Mouse (Mus musculus): ENCODE data around the gene Cdc37.
"Not testable (repeated sequence)": the region's sequence is repeated elsewhere in the genome, so short reads cannot be mapped to it uniquely, and the experiment has no call there.

The Cdc37 gene

DNA sequence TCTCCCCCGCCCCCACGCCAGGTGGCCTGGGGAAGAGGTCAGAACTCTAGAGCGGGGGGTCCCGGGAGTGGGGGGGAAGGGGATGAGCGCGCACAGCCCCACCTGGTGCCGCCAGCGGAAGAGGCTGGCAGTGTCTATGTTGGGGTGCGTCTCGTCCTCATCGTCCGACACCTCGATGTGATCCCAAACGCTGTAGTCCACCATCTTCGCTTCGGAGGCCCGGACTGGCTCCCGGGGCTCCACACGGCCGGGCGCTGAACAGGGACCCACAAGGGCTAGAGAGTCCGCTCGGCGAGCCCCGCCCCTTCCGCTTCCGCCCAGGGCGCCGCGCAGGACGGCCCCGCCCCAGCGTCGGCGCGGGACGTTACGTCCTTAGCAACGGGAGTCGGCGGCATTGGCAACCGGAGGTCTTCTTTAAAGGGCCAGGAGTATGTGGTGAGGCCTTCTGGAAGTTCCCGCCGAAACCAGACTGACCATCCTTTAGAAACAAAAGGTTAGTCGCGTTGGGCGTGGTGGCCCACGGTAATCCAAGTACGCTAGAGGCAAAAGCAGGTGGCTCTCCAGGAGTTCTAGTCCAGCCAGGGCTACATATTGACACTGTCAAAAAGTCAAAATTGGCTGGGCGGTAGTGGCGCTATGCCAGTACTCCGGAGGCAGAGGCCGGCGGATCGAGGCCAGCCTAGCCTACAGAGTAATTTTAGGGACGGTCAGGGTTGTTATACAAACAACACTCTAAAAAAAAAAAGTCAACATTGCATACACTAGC lies at the start of gene Cdc37:
Gene Cdc37, minus strand, starts transcription at position 329 of the 766 bp plus-strand sequence.
- peak; percentile 92 for DNase-seq (ENCODE audit: low read depth, low spot score)

DNA sequence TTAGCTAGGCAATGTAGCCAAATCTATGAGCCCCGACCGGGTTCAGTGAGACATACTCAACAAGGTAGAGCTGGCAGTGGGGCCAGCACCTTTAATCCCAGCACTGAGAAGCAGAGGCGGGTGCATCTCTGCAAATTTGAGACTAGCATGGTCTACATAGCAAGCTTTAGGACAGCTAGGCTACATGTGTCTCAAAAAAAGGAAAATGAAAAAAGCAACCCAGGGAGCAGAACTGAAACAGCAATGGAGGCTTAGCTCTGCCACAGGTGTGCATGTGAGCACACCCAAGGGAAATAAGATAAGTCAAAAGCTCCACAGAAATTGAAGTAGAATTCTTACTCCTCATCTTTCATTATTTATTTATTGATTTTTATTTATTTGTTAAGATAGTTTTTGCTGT lies 49.2 kb upstream of the Cdc37 start:
- DNase-seq (ENCODE audit: low read depth, low spot score): no peak

DNA sequence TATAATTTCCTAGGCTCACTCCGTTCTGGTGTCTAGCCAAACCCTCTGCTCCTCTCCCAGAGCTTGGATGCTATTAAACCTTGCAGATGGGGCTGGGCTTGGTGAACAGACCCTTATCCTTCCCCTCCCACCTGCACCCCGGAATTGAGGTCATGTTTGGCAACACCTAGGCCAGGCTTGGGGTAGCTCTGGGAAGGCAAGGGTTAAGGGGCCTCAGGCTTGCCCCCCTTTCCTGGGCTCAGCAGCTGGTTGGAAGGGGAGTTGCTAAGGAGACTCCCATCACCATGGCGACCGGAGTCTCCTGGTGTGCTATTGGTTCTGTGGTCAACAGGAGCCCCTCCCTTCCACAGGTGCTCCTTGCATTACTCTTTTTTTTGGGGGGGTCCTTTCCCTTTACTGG lies 48.2 kb upstream of the Cdc37 start:
- DNase-seq (ENCODE audit: low read depth, low spot score): no peak

GRCm38 (mm10) chr9:21196521-21197433 lies 47.0 kb upstream of the Cdc37 start:
- DNase-seq (ENCODE audit: low read depth, low spot score): no peak

DNA sequence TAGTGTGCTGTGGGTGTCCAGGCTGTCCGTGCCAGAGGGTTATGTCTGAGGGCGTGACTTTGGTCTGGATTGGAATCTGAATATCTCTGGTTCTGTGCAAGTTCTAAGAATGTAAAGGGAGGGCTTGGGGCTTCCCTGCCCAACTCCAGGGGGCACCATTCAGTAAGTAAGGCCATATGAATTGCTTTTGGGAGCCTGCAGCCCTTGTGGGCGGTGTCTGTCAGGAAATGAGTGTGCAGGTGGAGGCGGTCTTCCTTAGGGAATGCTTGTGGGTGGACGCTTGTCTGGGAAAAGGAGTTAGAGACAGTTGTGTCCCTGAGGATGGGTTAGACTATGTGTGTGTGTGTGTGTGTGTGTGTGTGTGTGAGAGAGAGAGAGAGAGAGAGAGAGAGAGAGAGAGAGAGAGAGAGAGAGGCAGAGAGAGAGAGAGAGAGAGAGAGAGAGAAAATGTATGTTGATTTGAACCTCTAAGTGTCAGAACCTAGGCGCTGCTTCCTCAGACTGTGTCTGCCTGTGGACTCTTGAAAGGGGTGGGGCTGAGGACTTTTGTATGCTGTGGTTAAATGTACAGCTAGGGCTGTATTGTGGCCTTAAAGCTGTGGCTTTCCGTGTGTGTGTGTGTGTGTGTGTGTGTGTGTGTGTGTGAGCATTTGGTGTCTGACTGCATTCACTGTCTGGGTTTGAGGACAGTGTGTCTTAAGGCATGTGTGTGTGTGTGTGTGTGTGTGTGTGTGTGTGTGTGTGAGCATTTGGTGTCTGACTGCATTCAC lies 46.1 kb upstream of the Cdc37 start:
- DNase-seq (ENCODE audit: low read depth, low spot score): not testable (repeated sequence)

DNA sequence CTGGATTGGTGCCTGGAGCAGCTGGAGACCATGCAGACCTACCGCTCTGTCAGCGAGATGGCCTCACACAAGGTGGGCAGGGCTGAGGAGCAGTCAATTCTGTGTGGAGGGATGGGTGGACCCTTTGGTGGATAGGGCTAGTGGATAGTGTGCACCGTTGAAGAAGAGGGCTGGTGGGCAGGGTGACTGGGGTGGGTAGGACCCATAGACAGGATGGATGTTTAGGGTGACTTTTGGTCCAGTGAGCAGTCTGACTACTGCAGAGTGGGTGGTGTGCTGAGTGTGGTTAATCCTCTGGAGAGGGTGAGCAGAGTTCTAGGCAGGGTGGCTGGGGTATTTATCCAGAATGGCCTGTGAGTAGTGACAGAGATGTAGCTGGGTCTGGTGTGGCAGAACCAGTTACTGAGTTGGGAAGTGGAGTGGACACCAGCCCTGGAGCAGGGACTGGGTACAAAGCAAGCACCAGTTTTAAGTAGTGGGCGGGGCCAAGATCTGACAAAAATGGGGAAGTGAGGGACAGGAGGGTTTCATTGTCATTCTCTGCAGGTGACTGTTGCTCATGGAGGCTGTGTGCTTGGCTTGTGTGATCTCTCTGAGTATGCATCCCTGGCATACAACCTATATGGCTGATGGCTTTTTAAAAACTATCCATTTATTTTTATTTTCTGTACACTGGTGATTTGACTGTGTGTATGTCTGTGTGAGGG lies 45.2 kb upstream of the Cdc37 start:
- DNase-seq (ENCODE audit: low read depth, low spot score): no peak

- no peak for DNase-seq (ENCODE audit: low read depth, low spot score)
These were observed 44.0 kb upstream of the Cdc37 start for GRCm38 (mm10) chr9:21193786-21194185.

- no peak for DNase-seq (ENCODE audit: low read depth, low spot score)
These were observed 40.9 kb upstream of the Cdc37 start for GRCm38 (mm10) chr9:21190670-21191069.

DNA sequence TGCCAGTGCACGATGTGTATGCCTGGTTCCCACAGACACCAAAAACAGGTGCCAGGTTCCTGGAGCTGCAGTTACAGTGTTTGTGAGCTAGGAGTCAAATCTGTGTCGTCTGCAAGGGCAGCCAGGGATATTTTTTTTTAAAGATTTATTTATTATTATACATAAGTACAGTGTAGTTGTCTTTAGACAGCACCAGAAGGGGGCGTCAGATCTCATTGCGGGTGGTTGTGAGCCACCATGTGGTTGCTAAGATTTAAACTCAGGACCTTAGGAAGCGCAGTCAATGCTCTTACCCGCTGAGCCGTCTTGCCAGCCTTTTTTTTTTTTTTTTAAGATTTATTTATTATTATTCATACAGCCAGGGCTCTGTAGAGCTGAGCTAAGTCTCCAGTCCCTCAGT lies 40.1 kb upstream of the Cdc37 start:
- no peak for DNase-seq (ENCODE audit: low read depth, low spot score)

- no peak for DNase-seq (ENCODE audit: low read depth, low spot score)
These were observed 35.7 kb upstream of the Cdc37 start for GRCm38 (mm10) chr9:21185436-21185835.

- no peak for DNase-seq (ENCODE audit: low read depth, low spot score)
These were observed 35.0 kb upstream of the Cdc37 start for GRCm38 (mm10) chr9:21184733-21185132.

GRCm38 (mm10) chr9:21183905-21184413 lies 34.2 kb upstream of the Cdc37 start:
- no peak for DNase-seq (ENCODE audit: low read depth, low spot score)

DNA sequence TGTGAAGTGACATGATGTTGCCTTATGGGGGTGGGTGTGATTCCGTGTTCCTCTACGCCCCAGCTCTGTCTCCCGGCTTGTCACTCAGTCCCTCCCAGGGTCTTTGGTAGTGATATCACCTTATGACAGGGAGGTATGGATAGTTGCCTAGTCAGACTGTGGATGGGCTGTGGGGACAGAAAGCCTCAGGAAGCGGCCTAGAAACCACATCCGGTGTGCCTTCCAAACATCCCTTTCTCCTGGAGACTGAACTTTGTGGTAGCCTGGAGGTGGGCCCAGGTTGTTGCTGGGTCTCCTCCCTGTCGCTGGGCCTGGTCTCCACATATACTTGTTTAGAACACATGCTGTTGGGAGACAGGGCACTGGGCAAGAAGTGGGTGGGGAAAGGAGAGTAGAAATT lies 33.6 kb upstream of the Cdc37 start:
- DNase-seq (ENCODE audit: low read depth, low spot score): no peak

- DNase-seq (ENCODE audit: low read depth, low spot score): no peak
These were observed 31.8 kb upstream of the Cdc37 start for GRCm38 (mm10) chr9:21181421-21182220.

DNA sequence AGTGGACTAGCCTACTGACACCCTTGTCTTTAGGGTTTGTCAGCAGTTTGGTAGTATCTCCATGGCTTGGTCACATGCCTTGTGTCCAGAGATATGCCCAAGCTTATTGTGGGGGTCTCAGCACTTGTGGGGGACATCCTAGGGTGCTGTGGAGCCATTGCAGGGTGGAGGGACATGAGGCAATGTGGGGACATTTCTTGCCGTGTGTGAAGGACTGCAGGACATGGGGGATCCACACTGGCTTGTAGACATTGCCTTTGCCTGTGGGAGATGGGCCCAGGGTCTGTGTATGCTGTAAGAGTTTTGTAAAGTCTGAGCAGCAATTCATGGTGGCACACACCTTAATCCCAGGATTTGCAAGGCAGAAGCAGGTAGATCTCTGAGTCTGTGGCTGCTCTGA lies 31.1 kb upstream of the Cdc37 start:
- DNase-seq (ENCODE audit: low read depth, low spot score): no peak

DNA sequence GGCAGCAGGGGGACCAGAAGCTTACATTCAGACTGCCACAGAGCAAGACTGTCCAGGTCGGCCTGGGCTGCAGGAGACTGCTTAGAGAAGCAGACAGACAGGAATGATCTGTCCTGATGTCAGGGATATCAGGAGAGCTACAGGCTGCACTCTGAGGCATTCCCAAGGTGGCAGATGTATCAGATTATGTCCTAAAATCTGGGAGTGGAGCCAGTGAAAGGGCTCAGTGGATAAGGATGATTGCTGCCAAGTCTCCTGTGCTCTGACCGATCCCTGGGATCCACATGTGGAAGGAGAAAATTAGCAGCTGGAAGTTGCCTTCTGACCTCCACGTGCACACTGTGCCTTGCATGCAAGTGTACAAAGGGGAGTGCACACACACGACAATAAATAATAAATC lies 30.6 kb upstream of the Cdc37 start:
- DNase-seq (ENCODE audit: low read depth, low spot score): no peak

DNA sequence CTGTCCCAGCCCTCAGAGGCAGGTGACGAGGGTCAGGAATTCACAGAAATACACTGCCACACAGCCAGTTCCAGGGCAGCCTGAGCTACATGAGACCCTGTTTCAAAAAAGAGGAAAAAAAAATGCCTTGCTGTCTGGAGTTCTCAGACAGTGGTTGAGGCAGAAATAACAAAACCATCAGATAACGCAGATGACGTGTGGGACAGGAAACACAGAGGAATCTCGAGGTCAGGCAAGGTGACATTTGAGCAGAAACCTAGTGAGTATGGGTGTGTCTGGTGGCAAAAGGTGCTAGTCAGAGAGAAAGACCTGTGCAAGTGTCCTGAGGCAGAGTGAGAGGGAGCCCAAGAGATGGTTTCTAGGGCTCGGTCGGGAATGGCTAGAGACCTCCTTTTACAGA lies 22.6 kb upstream of the Cdc37 start:
- no peak for DNase-seq (ENCODE audit: low read depth, low spot score)

- no peak for DNase-seq (ENCODE audit: low read depth, low spot score)
These were observed 19.4 kb upstream of the Cdc37 start for GRCm38 (mm10) chr9:21169157-21169556.

DNA sequence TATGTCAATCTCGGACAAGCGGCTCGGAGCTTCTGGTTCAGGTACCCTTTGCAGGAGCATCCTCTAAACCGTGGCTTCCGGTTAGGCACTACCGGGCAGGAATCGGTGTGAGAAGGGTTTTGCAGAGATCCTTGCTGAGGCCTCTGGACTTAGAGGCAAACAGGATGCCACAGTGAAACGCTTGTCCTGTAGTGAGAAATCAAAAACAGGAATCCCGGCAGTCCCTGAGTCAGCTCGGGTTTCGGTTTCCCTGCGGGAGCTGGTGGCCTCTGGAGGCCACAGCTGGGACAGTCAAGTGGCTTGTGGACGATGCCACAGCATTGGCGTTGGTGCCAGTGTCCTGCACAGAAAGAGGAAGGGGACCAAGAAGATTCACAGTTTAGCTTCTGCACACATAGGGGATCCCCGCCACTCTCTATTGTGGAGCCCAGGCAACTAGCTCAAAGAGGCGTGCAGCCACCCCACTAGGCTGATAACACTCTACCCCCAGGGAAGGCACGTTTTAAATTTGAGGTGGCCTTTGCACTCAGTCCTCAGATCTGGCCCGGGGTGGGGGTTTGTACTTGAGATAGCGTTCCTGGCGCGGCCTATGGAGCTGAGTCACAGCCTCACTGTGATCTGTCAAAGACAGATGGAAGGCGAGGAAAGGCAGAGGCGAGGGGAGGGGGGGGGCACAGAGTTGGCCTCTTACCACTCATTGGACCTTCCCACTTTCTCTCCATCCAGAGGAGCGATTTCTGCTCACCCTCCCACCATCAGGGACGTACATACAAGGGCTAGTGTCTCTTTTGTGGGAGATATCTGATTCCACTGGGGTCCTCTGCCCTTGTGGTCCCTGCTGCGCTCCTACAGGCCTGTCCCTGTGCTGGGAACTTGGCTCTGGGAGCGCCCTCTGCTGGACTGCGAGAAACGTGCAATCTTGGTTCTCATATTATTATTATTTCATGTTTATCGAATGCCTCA lies 18.7 kb upstream of the Cdc37 start:
- DNase-seq (ENCODE audit: low read depth, low spot score): no peak
